Mouse (Mus musculus): ENCODE results near the gene Cfdp1.
A peak's percentile ranks its signal among the peaks of the same experiment; 100 is the strongest.

Gene Cfdp1

DNA sequence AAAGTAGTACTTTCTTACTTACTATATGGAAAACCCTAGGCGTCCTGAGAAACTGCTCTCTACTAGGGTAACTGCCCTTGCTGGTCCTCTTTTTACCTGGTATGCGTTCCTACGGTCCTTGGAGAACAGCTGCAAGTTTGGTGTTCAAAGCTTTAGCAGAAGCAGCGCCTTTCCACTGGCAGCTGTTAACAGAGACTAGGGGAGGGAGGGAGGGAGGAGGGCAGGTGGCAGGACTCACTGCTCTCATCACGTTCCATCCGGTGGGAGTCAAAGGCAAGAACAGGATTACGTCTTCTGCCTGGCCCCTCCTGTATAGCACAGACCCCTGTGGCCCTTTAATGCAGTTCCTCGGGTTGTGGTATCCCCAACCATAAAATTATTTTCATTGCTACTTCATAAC, 50.7 kb downstream of the Cfdp1 start:
- DNase-seq (ENCODE audit: extremely low read depth, insufficient read length, low spot score), result no peak

- DNase-seq (ENCODE audit: extremely low read depth, insufficient read length, low spot score), result no peak
Observed at GRCm38 (mm10) chr8:111802256-111802655, 51.8 kb downstream of the Cfdp1 start.

GRCm38 (mm10) chr8:111801456-111801855, 52.6 kb downstream of the Cfdp1 start:
- DNase-seq (ENCODE audit: extremely low read depth, insufficient read length, low spot score), result no peak

GRCm38 (mm10) chr8:111796528-111796927, 57.6 kb downstream of the Cfdp1 start:
- no peak for DNase-seq (ENCODE audit: extremely low read depth, insufficient read length, low spot score)

GRCm38 (mm10) chr8:111793324-111793917, 60.7 kb downstream of the Cfdp1 start:
- no peak for DNase-seq (ENCODE audit: extremely low read depth, insufficient read length, low spot score)

GRCm38 (mm10) chr8:111789639-111790038, 64.5 kb downstream of the Cfdp1 start:
- DNase-seq (ENCODE audit: extremely low read depth, insufficient read length, low spot score), result no peak

DNA sequence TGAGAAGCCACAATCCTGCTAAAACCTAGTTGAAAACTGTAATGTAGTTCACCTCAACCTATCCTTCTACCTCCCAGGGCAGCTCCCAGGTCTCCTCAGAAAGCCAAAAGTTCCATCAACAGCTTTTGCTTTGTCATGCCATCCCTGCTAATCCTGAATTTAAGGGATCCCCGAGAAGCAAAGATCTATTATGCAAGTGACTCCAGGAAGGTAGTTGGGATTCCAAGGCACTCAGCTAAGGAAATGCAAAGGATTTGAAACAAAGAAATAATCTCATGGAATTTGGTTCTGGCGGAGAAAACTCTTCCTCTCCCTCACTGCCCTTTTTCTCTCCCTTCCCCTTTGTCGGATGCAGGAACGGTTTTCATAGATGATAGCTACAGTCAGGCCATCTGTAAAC, 64.9 kb downstream of the Cfdp1 start:
- no peak for DNase-seq (ENCODE audit: extremely low read depth, insufficient read length, low spot score)

GRCm38 (mm10) chr8:111788497-111788896, 65.6 kb downstream of the Cfdp1 start:
- DNase-seq (ENCODE audit: extremely low read depth, insufficient read length, low spot score), result no peak

GRCm38 (mm10) chr8:111788085-111788484, 66.0 kb downstream of the Cfdp1 start:
- DNase-seq (ENCODE audit: extremely low read depth, insufficient read length, low spot score), result no peak

- DNase-seq (ENCODE audit: extremely low read depth, insufficient read length, low spot score), result no peak
Observed at GRCm38 (mm10) chr8:111787683-111788082, 66.4 kb downstream of the Cfdp1 start.

DNA sequence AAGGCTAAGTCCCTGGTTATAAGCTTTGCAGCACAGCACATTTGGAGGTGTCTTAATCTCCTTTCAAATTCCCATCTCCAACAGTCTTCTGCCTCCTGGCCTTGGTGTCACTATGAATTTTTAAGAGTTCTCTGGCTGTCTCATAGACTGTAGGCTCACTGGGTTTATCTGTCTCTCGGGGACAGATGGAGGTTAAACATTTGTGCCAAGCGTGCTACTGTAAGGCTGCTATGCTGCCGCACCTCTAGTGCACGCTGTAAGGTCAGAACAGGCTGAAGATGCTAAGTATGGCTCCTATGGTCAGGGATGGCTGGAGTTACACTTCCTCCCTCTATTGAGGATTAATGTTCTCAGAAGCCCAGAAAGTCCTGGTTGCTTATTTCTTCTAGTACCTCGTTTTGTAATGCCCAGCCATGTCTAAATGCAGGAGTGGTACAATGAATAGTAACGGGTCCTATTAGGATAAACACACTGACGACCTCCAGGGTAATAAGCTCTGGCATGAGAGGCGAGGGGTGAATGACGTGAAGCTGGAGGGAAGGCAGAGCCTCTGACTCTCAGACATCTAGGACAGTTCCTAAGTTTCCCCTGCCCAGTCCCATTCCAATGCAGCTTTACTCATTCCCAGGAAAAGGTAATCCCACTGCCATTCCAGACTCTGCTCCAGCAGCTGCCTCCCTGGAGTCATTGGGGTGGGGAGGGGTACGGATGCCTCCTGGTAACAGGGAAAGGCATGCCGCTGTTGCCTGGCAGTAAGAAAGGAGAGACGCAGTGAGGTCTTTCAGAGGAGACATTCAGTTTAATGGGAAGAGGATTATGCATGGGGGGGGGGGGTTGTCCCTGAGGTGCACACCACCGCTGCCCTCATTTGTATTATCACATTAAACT, 67.1 kb downstream of the Cfdp1 start:
- no peak for DNase-seq (ENCODE audit: extremely low read depth, insufficient read length, low spot score)

GRCm38 (mm10) chr8:111786116-111786515, 68.0 kb downstream of the Cfdp1 start:
- DNase-seq (ENCODE audit: extremely low read depth, insufficient read length, low spot score), result no peak

DNA sequence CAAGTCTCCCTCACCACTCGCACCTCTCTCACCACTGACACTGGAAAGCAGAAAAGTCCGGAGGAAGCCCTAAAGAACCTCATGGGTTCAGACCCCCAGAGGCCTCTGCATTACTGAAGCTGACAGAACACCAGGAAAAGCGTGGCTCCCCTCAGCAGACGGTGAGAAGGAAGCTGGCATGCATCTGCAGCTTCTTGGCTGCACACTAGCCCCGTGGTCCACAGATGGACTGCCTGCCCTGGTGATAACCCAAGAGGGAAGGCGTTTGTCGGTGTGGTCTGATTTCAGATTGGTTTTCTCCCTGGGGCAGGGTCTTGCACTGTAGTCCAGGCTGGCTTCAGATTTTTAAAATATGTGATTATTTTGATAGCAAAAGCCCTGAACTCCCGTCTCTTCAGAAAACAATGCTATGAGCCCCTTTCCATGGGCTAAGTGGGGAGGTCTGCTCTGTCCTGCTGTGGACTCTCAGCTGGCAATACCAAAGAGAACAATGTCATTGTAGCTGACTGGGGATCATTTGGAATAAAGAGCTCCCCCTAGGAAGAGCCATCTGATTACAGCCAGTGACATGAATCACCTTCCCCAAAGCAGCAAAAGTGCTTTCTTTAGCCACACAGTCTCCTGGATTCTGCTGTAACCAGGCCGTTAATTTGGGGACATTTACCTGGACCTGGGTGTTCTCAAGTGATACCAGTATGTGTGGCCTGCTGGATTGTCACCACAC, 71.3 kb downstream of the Cfdp1 start:
- DNase-seq (ENCODE audit: extremely low read depth, insufficient read length, low spot score), result no peak

DNA sequence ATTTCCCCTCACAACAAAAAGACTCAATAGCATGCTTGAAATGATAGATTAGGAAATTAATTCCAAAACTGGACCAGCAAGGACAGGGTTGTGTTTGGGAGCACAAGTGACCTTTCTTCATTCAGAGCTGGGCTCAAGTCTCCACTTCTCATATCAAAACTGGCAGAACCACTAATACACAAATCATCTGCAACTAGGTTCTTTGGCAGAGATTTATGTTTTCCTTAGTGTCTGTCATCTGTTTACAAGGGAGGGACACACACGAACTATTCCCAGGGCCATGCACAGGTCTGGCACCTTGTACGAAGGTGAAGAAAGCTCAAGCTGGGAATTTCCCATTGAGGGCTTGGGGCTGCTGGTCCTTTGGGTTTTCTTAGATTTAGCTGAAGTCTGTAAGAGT, 71.9 kb downstream of the Cfdp1 start:
- no peak for DNase-seq (ENCODE audit: extremely low read depth, insufficient read length, low spot score)

DNA sequence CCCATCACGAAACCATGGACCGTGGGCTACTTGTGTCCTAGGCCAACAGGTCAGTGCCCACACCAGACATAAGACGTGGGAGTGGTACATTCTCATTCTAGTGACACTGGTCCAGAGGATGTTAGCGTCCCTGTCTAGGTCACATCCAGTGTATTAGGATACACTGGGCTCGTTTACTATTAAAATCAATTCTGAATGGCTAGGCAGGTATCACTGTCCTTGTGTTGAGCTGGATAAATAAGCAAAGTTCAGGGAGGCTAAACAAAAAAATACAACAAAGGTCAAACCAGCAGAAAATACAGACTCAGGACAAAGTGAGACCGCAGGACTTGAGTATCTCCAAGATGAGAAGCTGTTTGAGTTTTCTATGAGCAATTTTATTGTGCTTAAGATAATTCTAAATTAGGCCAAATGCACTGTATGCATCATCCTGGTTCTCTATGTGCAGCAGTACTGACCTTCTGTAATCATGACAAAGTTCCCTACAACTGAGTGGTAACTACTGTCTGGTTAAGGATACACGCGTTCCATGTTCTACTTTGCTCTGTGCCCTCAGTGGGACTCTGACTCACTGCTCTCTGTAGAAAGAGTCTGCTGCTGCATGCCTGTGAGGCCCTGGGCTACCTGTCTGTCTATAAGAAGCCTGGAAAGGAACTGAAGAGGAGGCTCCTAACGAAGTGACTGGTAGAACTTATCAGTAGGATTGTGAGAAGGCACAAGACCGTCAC, 73.2 kb downstream of the Cfdp1 start:
- DNase-seq (ENCODE audit: extremely low read depth, insufficient read length, low spot score), result no peak

DNA sequence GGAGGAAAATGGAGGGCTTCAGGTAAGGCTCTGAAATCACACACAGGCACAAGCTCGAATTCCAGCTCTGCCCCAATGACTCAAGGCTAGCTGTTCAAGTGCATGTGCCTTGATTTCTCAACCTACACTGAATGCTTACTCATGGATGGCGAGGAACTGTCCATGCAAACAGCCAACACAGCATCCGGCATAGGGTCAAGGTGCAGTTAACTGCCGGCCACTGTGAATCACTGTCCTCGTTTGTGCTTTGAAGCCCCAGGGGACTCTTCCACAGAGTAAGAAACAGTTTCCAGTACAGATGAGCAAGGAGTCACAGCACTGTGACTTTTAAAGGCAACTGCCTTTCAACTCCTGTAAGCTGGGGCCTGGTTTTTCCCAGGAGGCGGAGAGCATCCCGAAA, 74.4 kb downstream of the Cfdp1 start:
- DNase-seq (ENCODE audit: extremely low read depth, insufficient read length, low spot score), result peak; percentile 75

GRCm38 (mm10) chr8:111778801-111779200, 75.3 kb downstream of the Cfdp1 start:
- no peak for DNase-seq (ENCODE audit: extremely low read depth, insufficient read length, low spot score)

DNA sequence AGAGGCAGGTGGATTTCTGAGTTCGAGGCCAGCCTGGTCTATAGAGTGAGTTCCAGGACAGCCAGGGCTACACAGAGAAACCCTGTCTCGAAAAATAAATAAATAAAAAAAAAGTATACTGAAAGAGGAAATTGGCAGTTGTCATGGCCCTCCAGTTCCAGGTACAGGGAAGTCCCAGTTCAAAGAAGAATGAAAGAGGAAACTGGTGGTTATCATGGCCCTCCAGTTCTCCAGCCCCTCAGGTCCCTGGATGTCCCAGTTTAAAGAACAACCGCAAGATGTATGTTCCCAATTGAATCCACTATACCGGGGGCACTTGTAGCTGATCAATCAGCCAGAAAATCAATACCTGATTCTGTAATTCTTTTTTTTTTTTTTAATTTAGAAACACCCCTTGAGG, 77.6 kb downstream of the Cfdp1 start:
- no peak for DNase-seq (ENCODE audit: extremely low read depth, insufficient read length, low spot score)

DNA sequence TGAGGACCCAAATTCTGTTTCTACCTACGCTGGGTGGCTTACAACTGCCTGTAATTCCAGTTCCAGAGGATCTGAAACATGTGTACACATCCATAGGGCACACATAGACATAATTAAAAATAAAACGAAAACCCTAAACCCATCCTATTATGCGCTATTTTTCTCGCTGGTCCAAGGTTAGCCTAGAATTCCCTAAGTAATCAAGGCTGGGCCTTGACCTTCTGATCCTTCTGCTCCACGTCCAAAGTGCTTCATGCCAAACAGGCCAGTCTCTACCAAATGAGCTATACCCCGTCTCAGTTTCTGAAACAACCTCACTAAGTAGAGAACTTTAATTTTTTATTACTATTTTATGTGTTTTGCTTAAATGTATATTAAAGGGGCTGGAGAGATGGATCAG, 78.3 kb downstream of the Cfdp1 start:
- DNase-seq (ENCODE audit: extremely low read depth, insufficient read length, low spot score), result no peak

DNA sequence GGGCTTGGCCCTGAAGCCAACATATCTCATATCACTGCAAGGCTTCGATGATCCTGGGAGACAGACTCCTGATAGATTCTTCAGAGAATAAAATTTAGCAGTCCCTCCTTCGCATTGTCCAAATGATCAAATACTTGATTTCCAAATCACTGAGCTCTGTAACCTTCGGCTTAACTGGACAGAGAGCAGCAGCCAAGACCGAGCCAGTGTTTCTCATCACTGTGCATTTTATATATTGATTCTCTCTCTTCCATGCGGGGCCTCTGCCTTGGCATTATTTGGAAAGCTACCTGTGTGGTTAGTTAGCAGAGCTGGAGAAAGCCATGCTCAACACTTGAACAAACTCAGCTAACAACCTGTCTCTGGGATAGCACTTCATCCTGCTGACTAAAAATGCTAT, 80.6 kb downstream of the Cfdp1 start:
- no peak for DNase-seq (ENCODE audit: extremely low read depth, insufficient read length, low spot score)

GRCm38 (mm10) chr8:111773057-111773456, 81.0 kb downstream of the Cfdp1 start:
- DNase-seq (ENCODE audit: extremely low read depth, insufficient read length, low spot score), result no peak
